Mouse (Mus musculus) midbrain, embryonic 13.5 days (tissue): ENCODE results near the gene Mbd3l2. TPM values are rescaled to one million over a fixed set of nuclear protein-coding genes. Genes with fewer than 3 reads are reported as not detected.

Experiments
- microRNA-seq: library from miRNA; unstranded; fragments of <30 nt; microRNA quantifications from one replicate; pipeline ENCODE4, GENCODE M21; 2016
- polyA plus RNA-seq: library from polyadenylated mRNA; unstranded; fragments of >200 nt; fragmentation: Nextera tagmentation; extraction: Ambion mirVana; gene quantifications from 2 replicates; pipeline ENCODE4 v1.2.1, GENCODE M21; 2015

Gene Mbd3l2
- polyA plus RNA-seq, 1 experiment from 2014 or later = 0.07 TPM

Small RNA genes lying within 50 kb of the gene (microRNA-seq; reads per million reads assigned to microRNA genes)
- not detected for gene Gm22854

Other genes starting within 250 kb of the Mbd3l2 start
- 141 and 148 TPM in 2 replicates for gene Chordc1, start 138.5 kb upstream of the Mbd3l2 start, polyA plus RNA-seq
- 1.3 and 1.6 TPM in 2 replicates for gene Naalad2, start 27.7 kb upstream of the Mbd3l2 start, polyA plus RNA-seq
- gene Ubtfl1, start 26.2 kb upstream of the Mbd3l2 start, polyA plus RNA-seq = not detected in 2 replicates
- gene Zfp558, start 47.6 kb downstream of the Mbd3l2 start, polyA plus RNA-seq = 45.2 and 46.7 TPM in 2 replicates
- not detected in 2 replicates for gene Mbd3l1, start 47.7 kb downstream of the Mbd3l2 start, polyA plus RNA-seq
- gene Muc16, start 243.9 kb downstream of the Mbd3l2 start, polyA plus RNA-seq = not detected in 2 replicates